Mouse (Mus musculus): ENCODE data around the gene Tmem131. TPM values are rescaled to one million over a fixed set of nuclear protein-coding genes. Genes with fewer than 3 reads are reported as not detected.
A peak's percentile ranks its signal among the peaks of the same experiment; 100 is the strongest.

Tmem131 gene
- polyA plus RNA-seq, 1 experiment from 2014 or later: 15.6 TPM

GRCm38 (mm10) chr1:36937648-36938047 lies 5.8 kb downstream of the Tmem131 start:
- H3K4me1 ChIP-seq (replicated peaks): peaks cover 19% of the 10 kb centered on the region
- 17% methylated on average over 3 of the region's 3 CpGs for WGBS
- H3K9ac ChIP-seq (replicated peaks): no peak overlapping the region
- H3K4me2 ChIP-seq: peak overlapping the region; percentile 69
- peak overlapping the region; percentile 82 for H3K4me3 ChIP-seq (replicated peaks)
- no peak for ATAC-seq (ENCODE audit: insufficient number of reproducible peaks, insufficient read depth, low FRiP score, low TSS enrichment, low read depth)
- H3K9me3 ChIP-seq: no peaks in the 10 kb centered on the region
- H3K36me3 ChIP-seq: no peaks in the 10 kb centered on the region
- no peaks in the 10 kb centered on the region for H3K27me3 ChIP-seq
- no peak overlapping the region for H3K27ac ChIP-seq

GRCm38 (mm10) chr1:36937015-36937414 lies 6.5 kb downstream of the Tmem131 start:
- Histone ChIP-seq H3K4me1 (replicated peaks) (peaks cover 19% of the 10 kb centered on the region), H3K4me3 (replicated peaks) (no peak overlapping the region), H3K9me3 (no peaks in the 10 kb centered on the region), H3K27me3 (no peaks in the 10 kb centered on the region), H3K9ac (replicated peaks) (no peak overlapping the region), H3K4me2 (peak overlapping the region; percentile 69), H3K36me3 (no peaks in the 10 kb centered on the region), H3K27ac (no peak overlapping the region)
- ATAC-seq (ENCODE audit: insufficient number of reproducible peaks, insufficient read depth, low FRiP score, low TSS enrichment, low read depth): no peak
- 55% methylated on average over 2 of the region's 2 CpGs for WGBS

- H3K4me1 ChIP-seq (replicated peaks): peaks cover 19% of the 10 kb centered on the region
- no peak for ATAC-seq (ENCODE audit: insufficient number of reproducible peaks, insufficient read depth, low FRiP score, low TSS enrichment, low read depth)
- no peak overlapping the region for H3K4me3 ChIP-seq (replicated peaks)
- no peaks in the 10 kb centered on the region for H3K27me3 ChIP-seq
- 0 out of 2 replicates have a peak overlapping the region, but pooled peaks have one; percentile 69 for H3K4me2 ChIP-seq
- H3K36me3 ChIP-seq: no peaks in the 10 kb centered on the region
- H3K27ac ChIP-seq: no peak overlapping the region
- H3K9ac ChIP-seq (replicated peaks): no peak overlapping the region
- 83% methylated on average over 7 of the region's 7 CpGs for WGBS
- no peaks in the 10 kb centered on the region for H3K9me3 ChIP-seq
These were observed 6.9 kb downstream of the Tmem131 start for GRCm38 (mm10) chr1:36936567-36936966.

GRCm38 (mm10) chr1:36934778-36935177 lies 8.7 kb downstream of the Tmem131 start:
- WGBS: 76% methylated on average over 6 of the region's 6 CpGs
- Histone ChIP-seq H3K4me2 (no peak overlapping the region), H3K36me3 (no peaks in the 10 kb centered on the region), H3K27me3 (no peaks in the 10 kb centered on the region), H3K9ac (replicated peaks) (no peak overlapping the region), H3K9me3 (no peaks in the 10 kb centered on the region), H3K4me3 (replicated peaks) (no peak overlapping the region), H3K4me1 (replicated peaks) (peaks cover 16% of the 10 kb centered on the region), H3K27ac (no peak overlapping the region)
- no peak for ATAC-seq (ENCODE audit: insufficient number of reproducible peaks, insufficient read depth, low FRiP score, low TSS enrichment, low read depth)

GRCm38 (mm10) chr1:36933965-36934585 lies 9.4 kb downstream of the Tmem131 start:
- no peak overlapping the region for H3K4me2 ChIP-seq
- H3K27ac ChIP-seq: no peak overlapping the region
- H3K4me3 ChIP-seq (replicated peaks): no peak overlapping the region
- no peaks in the 10 kb centered on the region for H3K9me3 ChIP-seq
- WGBS: 89% methylated on average over 8 of the region's 8 CpGs
- H3K36me3 ChIP-seq: no peaks in the 10 kb centered on the region
- peaks cover 16% of the 10 kb centered on the region for H3K4me1 ChIP-seq (replicated peaks)
- H3K9ac ChIP-seq (replicated peaks): no peak overlapping the region
- ATAC-seq (ENCODE audit: insufficient number of reproducible peaks, insufficient read depth, low FRiP score, low TSS enrichment, low read depth): no peak
- H3K27me3 ChIP-seq: no peaks in the 10 kb centered on the region

GRCm38 (mm10) chr1:36932231-36932630 lies 11.2 kb downstream of the Tmem131 start:
- WGBS: 94% methylated on average over 1 of the region's 1 CpGs
- no peak overlapping the region for H3K4me2 ChIP-seq
- H3K9ac ChIP-seq (replicated peaks): no peak overlapping the region
- H3K27ac ChIP-seq: no peak overlapping the region
- no peaks in the 10 kb centered on the region for H3K9me3 ChIP-seq
- no peaks in the 10 kb centered on the region for H3K27me3 ChIP-seq
- ATAC-seq (ENCODE audit: insufficient number of reproducible peaks, insufficient read depth, low FRiP score, low TSS enrichment, low read depth): no peak
- peaks cover 7% of the 10 kb centered on the region for H3K4me1 ChIP-seq (replicated peaks)
- no peaks in the 10 kb centered on the region for H3K36me3 ChIP-seq
- H3K4me3 ChIP-seq (replicated peaks): no peak overlapping the region

GRCm38 (mm10) chr1:36930911-36931310 lies 12.6 kb downstream of the Tmem131 start:
- Histone ChIP-seq H3K9ac (replicated peaks) (no peak overlapping the region), H3K27me3 (no peaks in the 10 kb centered on the region), H3K36me3 (no peaks in the 10 kb centered on the region), H3K4me1 (replicated peaks) (peaks cover 3% of the 10 kb centered on the region), H3K4me3 (replicated peaks) (no peak overlapping the region), H3K27ac (no peak overlapping the region), H3K4me2 (no peak overlapping the region), H3K9me3 (no peaks in the 10 kb centered on the region)
- 79% methylated on average over 8 of the region's 8 CpGs for WGBS
- no peak for ATAC-seq (ENCODE audit: insufficient number of reproducible peaks, insufficient read depth, low FRiP score, low TSS enrichment, low read depth)

GRCm38 (mm10) chr1:36929996-36930395 lies 13.5 kb downstream of the Tmem131 start:
- Histone ChIP-seq H3K9ac (replicated peaks) (no peak overlapping the region), H3K27ac (no peak overlapping the region), H3K9me3 (no peaks in the 10 kb centered on the region), H3K4me1 (replicated peaks) (peaks cover 3% of the 10 kb centered on the region), H3K4me3 (replicated peaks) (no peak overlapping the region), H3K36me3 (no peaks in the 10 kb centered on the region), H3K4me2 (no peak overlapping the region), H3K27me3 (no peaks in the 10 kb centered on the region)
- WGBS: 84% methylated on average over 2 of the region's 2 CpGs
- ATAC-seq (ENCODE audit: insufficient number of reproducible peaks, insufficient read depth, low FRiP score, low TSS enrichment, low read depth): no peak

- Histone ChIP-seq H3K4me2 (no peak overlapping the region), H3K9ac (replicated peaks) (no peak overlapping the region), H3K27me3 (no peaks in the 10 kb centered on the region), H3K27ac (no peak overlapping the region), H3K4me3 (replicated peaks) (no peak overlapping the region), H3K36me3 (no peaks in the 10 kb centered on the region), H3K9me3 (no peaks in the 10 kb centered on the region), H3K4me1 (replicated peaks) (no peaks in the 10 kb centered on the region)
- 90% methylated on average over 6 of the region's 6 CpGs for WGBS
- no peak for ATAC-seq (ENCODE audit: insufficient number of reproducible peaks, insufficient read depth, low FRiP score, low TSS enrichment, low read depth)
These were observed 14.8 kb downstream of the Tmem131 start for GRCm38 (mm10) chr1:36928357-36929330.

- Histone ChIP-seq H3K36me3 (no peaks in the 10 kb centered on the region), H3K27me3 (no peaks in the 10 kb centered on the region), H3K4me2 (no peak overlapping the region), H3K4me1 (replicated peaks) (no peaks in the 10 kb centered on the region), H3K9me3 (no peaks in the 10 kb centered on the region), H3K27ac (no peak overlapping the region), H3K4me3 (replicated peaks) (no peak overlapping the region), H3K9ac (replicated peaks) (no peak overlapping the region)
- WGBS: 71% methylated on average over 2 of the region's 2 CpGs
- ATAC-seq (ENCODE audit: insufficient number of reproducible peaks, insufficient read depth, low FRiP score, low TSS enrichment, low read depth): no peak
These were observed 15.9 kb downstream of the Tmem131 start for GRCm38 (mm10) chr1:36927569-36927968.

GRCm38 (mm10) chr1:36926738-36927137 lies 16.7 kb downstream of the Tmem131 start:
- H3K4me3 ChIP-seq (replicated peaks): no peak overlapping the region
- no peak overlapping the region for H3K4me2 ChIP-seq
- ATAC-seq (ENCODE audit: insufficient number of reproducible peaks, insufficient read depth, low FRiP score, low TSS enrichment, low read depth): no peak
- H3K36me3 ChIP-seq: no peaks in the 10 kb centered on the region
- no peaks in the 10 kb centered on the region for H3K27me3 ChIP-seq
- H3K4me1 ChIP-seq (replicated peaks): no peaks in the 10 kb centered on the region
- H3K9me3 ChIP-seq: no peaks in the 10 kb centered on the region
- 89% methylated on average over 6 of the region's 6 CpGs for WGBS
- no peak overlapping the region for H3K9ac ChIP-seq (replicated peaks)
- H3K27ac ChIP-seq: no peak overlapping the region
